Mouse (Mus musculus) E14TG2a.4 (cell line): ENCODE results near the gene Ptprm.

ENCODE experiments used
- CTCF ChIP-seq: conservative IDR thresholded peaks from 2 replicates; pipeline ENCODE4 v1.5.1; 2014; ENCODE audit warnings: low read length
- NANOG ChIP-seq: IDR thresholded peaks from 2 replicates; pipeline ENCODE4 v1.6.1; 2014; ENCODE audit warnings: borderline replicate concordance, low read length, mixed read lengths

DNA sequence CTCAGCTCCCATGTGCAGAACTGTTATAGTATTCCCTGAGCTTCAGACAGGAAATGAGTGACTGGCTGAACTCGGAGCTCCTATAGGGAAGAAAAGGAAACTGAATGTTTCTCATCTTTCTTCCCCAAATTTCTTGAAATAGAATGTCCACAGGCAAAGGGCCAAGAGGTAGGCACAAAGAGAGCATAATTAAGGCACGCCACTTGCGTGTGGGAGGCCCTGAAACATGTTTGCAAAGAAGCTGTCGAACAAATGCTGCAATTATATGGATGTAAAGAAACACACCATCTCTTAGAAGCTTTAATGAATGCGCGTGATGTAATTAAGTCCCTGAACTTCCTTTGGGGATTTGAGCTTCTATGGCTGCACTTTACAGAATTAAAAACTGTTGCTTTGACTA is 341.0 kb downstream of the Ptprm start:
- TF ChIP-seq CTCF = no peak
- TF ChIP-seq NANOG = no peak
